Mouse (Mus musculus) embryo, embryonic 11.5 days (tissue): Measurements from ENCODE around the gene Add3.

Source experiments
- DNase-seq: peaks from one replicate; pipeline ENCODE4 v3.0.0-alpha.2; 2012; ENCODE audit warnings: low read depth, low spot score

Gene Add3

DNA sequence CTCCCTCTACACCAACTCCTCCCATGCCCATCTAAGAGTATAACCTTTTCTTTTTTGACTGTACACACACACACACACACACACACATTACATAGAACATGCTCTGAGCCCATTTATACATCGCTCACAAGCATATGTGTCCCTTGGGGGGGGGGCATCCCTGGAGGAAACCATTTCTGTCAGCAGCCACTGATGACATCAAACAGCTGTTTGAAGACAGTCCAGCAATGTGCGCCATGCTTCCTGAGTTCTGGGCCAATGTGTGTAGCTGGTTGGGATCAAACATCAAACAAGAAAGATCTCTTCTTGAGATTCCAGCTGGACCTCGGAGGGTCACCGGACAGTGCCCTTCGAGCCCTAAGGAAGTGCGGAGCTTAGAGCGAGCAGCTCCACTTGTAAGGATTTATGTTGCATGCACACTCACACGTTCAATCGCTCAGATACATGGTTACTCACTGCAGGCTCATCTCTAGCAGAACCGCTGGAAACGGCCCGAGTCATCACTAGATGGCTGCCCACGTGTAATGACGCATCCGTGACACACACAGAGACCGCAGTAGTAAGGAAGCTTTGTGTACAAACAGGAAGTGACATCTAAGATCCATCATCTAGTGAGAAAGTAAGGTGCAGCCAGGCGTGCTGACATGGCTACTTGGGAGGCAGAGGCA is 132.9 kb downstream of the Add3 start:
- no peak for DNase-seq

GRCm38 (mm10) chr19:53273781-53274428 is 133.7 kb downstream of the Add3 start:
- no peak for DNase-seq

- DNase-seq = no peak
These were observed 135.0 kb downstream of the Add3 start for GRCm38 (mm10) chr19:53275204-53275603.

GRCm38 (mm10) chr19:53276902-53277707 is 136.9 kb downstream of the Add3 start:
- no peak for DNase-seq

DNA sequence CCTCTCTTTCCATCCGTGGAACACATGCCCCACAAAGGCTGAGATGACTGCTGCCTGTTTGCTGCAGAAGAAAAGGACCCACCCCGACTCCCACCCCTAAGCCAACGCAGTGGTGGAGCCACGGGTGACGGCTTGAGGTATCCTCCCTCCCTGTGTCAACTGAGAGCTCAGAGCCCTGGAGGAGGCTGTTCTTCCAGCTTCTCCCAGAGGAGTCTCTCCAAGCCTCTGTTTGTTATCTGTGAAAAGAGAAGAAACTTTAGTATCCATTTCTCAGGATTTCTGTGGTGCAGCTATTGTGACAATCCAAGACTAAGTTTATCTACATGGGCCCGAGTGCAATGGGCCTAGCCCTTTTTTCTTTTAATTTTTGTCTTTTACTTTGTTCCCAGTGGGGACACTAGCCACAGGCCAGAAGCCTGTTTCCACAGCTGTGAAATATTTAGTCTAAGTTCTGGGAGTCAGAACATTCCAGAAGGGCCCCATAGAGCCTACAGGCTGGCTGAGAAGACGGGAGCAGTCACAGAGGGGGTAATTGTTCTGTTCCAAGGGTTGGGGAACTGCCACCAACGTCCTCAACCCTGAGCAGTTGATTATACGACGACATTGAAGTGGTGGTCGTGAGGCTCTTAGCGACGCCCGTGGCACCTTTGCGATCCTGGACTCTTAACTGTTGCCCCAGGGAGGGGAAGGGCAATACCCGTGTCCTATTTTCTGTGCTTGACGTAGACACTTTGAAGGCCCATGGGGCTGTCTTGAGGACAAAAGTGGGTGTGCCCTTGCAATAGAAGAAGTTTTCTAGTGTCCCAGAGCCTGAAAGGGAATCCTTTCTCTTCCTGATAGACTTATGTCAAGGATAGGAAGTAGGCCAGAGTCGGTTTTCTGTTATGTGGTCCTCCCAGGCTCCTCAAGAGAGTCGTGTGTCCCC is 138.5 kb downstream of the Add3 start:
- DNase-seq = no peak

DNA sequence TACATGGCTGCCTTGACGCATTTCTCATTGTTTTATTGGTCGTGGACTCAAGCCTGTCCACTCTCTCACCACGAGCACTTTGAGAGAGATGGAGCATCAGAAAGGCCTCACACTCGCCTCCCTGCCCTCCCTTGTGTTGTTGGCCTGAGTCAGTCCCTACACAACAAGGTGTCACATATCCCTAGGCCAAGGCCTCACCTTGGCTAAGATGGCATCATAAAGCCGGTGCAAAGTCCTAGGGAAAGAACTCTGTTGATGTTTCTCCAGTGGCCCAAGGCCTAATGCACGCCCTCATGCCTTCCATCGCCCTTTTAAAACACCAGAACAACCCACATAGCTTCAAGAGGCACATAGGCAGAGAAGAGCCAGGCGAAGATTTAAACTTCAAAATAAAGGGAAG is 140.0 kb downstream of the Add3 start:
- no peak for DNase-seq

DNA sequence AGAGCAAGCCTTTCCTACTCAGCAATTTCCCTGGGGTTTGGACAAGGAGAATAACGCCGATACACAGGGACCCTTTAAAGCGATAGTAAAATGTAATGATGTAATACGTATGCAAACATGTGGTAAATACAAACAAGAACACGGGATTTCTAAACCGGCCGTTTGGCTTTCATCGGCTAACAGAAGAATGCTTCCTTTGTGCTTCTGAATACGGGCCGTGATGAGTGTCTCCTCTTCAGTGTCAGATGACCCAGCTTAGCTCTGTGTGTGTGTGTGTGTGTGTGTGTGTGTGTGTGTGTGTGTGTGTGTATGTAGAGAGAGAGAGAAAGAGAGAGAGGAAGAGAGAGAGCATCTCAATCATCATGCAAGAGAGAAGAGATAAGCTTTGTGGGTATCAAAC is 142.3 kb downstream of the Add3 start:
- DNase-seq = no peak

DNA sequence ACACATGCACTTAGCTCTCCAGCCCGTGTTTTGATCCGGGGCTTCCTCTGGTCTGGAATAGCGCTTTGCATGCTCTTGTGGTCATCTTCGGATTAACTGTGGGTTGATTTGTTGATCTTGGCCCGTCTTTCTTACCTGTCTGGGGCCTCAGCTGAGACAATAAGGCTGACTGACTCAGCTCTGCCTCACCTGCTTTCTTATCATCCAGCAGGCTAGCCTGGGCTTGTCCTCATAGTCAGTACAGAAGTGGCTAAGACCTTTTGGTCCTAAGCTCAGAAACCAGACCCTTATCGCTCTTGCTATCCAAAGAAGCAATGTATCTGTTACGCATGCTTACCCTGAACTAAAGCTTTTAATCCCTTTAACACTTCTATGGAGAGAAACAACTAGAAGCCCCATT is 143.5 kb downstream of the Add3 start:
- no peak for DNase-seq

DNA sequence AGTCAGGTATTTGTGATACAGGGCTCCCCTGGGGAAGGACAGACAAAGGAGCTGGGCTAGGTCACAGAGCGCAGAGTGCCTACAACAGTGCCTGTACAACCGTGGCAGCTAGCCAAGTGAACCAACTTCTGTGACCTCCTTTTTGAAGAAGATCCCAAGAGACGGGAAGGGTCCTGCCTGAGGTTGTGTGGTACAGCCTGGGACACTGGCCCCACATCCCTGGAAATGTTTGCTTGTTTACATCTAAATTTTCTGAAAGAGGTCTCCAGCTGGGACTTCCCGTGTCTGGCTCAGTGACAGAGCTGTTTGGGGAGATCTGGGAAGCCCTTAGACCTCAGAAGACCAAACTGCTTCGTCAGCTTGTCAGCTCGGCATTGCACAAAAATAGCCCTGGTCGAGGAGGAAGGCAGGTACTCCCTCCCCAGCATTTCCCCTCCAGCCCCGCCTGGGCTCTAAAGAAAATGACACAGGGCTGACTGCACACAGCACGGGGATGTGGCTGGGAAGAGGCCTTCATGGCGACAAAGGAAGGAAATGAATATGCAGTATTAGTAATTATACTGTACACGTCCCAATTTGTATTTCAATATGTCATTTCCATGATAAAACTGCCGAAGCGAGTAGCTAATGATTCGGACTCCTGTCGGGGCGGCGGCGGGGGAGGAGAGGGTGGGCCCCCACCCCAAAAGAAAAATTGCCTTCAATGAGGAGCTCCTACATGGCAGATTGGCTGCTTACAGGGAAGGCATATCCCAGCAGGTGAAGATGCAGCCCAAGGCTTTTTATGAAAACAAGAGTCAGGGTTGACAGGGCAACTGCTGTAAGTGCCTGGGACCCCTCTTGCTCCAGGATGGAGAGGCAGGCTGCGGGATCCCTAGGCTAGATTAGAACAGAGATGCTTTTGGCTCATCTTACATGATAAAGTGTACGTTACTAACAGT is 144.3 kb downstream of the Add3 start:
- DNase-seq = no peak

DNA sequence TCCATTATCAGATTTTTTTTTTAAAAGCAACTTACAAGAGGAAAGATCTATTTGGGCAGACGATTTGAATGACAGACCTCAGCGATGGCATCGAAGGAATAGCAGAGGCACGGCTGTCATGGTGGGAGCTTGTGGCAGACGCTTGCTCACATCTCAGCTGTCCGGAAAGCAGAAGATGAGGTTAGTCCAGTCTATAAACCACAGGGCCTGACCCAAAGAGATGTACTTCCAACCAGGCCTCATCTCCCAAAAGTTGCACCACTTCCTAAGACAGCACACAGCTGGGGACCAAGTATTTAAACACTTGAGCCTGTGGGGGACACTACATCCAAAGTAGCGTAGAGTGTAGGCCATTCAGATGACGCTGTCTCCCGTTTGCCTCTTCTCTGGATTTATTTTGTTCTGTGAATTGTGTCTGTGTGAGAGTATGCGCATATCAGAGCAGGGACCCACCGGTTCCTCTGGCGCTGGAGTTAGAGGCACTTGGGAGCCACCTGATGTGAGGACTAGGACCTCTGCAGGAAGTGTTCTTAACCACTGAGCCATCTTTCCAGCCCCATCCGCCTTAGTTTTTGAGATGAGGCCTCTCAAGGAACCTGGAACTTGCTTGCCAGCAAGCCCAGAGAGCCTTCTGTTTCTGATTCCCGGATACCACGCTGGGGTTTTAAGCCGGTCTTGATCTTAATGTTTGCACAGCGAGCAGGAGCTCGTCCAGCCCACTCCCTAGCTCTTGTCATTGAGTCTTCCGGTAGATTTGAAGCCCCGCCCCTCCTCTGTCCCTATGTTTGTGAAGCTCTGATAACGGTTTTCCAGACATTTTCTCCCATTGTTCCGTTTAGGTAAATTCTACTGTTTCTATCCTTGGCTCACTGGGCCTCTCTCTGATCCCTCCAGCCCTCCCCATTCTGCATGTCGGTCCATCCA is 156.3 kb downstream of the Add3 start:
- DNase-seq = no peak
